Mouse (Mus musculus): ENCODE results near the gene Fbxl8.

DNA sequence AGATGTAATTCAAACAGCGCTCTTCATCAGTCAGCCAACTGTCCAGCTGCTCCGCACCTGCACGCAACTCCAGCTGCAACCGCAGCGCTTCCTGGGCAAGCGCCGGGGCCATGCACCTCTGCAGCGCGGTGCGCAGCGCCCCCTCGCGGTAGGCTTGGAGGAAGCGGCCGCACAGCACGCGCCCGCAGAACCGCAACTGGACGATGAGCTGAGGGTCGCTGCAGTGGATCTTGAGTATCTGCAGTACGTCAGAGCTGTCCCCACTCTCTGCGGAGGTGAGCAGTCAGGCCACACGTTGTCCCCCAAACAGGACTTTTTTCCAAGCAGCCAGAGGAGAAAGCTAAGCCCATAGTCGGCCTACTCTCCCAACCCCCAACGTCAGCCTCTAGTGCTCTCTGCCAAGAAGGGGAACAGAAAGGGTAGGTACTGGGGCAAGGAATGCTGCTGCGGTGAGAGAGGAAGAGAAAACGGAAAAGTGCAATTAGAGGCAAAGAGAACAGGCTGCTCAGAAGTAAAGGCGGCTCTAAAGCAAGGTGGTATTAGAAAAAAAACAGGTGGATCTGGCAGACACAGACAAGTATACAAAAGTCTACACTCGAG lies 4.6 kb upstream of the Fbxl8 start:
- peak; percentile 93 for TF ChIP-seq CTCF (IDR thresholded peaks at IDR 0.05; ENCODE audit: low read depth)
- no peak for TF ChIP-seq EP300 (IDR thresholded peaks at IDR 0.05; ENCODE audit: low read depth)
